Mouse (Mus musculus): ENCODE results near the gene Hist1h2ah. TPM values are rescaled to one million over a fixed set of nuclear protein-coding genes. Genes with fewer than 3 reads are reported as not detected.

Hist1h2ah gene
- total and polyA plus RNA-seq, 3 experiments, result 3.7 to 1,284 TPM; not detected in 1

DNA sequence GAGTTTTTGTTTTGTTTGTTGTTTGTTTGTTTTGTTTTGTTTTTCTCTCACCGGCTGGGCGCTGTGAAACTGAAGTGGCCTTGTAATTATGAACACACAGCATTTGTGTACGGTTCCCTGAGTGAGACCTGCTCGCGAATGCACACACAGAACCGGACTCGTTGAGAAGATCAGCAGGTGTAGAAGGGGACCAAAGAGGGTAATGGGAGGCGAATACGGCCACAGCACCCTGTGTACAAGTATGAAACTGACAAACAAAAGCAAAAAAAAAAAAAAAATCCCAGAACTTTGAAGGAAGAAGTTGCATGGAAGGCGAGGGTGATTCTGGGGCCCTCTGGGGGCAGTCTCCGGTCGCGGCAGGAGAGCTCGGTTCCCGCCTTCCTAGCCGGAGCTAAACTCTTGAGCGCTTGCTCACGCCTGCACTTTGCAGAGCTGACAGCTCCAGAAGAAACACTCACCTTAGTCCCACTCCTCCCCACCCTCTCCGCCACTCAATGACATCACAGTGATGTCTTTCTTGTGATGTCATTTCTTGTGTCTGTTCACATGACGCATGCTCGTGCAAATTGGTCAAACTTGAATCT is 39.9 kb downstream of the Hist1h2ah start (continued):
- TF ChIP-seq NRF1 (IDR thresholded peaks at IDR 0.05; ENCODE audit: insufficient read depth, low read depth, low read length, poor library complexity, severe bottlenecking) (peak; percentile 51; the same call in 1 of the 2 replicates), RCOR1 (IDR thresholded peaks at IDR 0.05; ENCODE audit: low read depth, low read length) (no peak), MAX (IDR thresholded peaks at IDR 0.05; ENCODE audit: low read length) (peak; percentile 4; the same call in 1 of the 2 replicates)

DNA sequence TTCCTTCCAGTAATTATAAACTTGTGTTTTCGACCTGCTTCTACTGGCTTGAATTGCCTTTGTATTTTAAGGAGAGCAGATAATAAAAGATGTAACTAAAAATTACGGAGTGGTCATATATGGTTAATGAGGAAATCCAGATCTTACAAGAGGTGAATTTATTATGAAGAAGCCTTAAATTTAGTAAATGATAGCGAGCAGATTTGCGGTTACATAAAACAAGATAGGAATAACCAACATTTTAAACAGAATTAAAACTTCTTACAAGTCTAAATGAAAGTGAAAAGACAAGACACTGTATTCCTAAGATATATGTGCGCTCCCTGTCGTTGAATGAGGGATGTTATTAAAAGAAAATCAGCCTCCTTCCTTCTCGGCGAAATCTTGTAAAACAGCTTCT is 40.5 kb downstream of the Hist1h2ah start:
- Histone ChIP-seq H3K27ac (ENCODE audit: control insufficient read depth, low read depth, low read length) (no peak overlapping the region), H3K9ac (ENCODE audit: control insufficient read depth, low read depth, low read length, poor library complexity, severe bottlenecking) (peak overlapping the region; percentile 57; the same call in 1 of the 2 replicates), H3K9me3 (replicated peaks; ENCODE audit: insufficient read depth, low read length) (no peaks in the 10 kb centered on the region), H3K36me3 (ENCODE audit: control insufficient read depth in 1 of 2, insufficient read depth in 2 of 2, low read length in 2 of 2) (peaks cover 0 to 11% of the 10 kb centered on the region in 2 experiments; a peak in 2 of 4 replicates), H3K4me3 (ENCODE audit: control insufficient read depth in 1 of 2, insufficient read depth in 1 of 2, low read depth in 2 of 2, low read length in 2 of 2) (peak overlapping the region; percentile 57 to 72), H3K4me1 (ENCODE audit: control insufficient read depth in 1 of 2, insufficient read depth in 2 of 2, low read length in 2 of 2) (peaks cover 0 to 9% of the 10 kb centered on the region in 2 experiments; a peak in 1 of 4 replicates), H3K27me3 (ENCODE audit: control insufficient read depth in 1 of 2, insufficient read depth in 2 of 2, low read length in 2 of 2) (peaks cover 2 to 4% of the 10 kb centered on the region in 2 experiments; a peak in 3 of 4 replicates), H3K79me2 (ENCODE audit: control insufficient read depth, insufficient read depth, low read length, poor library complexity) (no peaks in the 10 kb centered on the region)
- no peak for DNase-seq (ENCODE audit: low read depth, low spot score)
- no peak for TF ChIP-seq TCF12 (IDR thresholded peaks at IDR 0.05; ENCODE audit: low read depth, low read length)
- peak; percentile 35; the same call in 1 of the 2 replicates for TF ChIP-seq RCOR1 (IDR thresholded peaks at IDR 0.05; ENCODE audit: low read depth, low read length)
- 0 out of 2 replicates have a peak, but pooled peaks have one; percentile 16 for TF ChIP-seq MXI1 (IDR thresholded peaks at IDR 0.05; ENCODE audit: low read depth, low read length)
- TF ChIP-seq USF1 (IDR thresholded peaks at IDR 0.05; ENCODE audit: low read depth, low read length), result no peak

DNA sequence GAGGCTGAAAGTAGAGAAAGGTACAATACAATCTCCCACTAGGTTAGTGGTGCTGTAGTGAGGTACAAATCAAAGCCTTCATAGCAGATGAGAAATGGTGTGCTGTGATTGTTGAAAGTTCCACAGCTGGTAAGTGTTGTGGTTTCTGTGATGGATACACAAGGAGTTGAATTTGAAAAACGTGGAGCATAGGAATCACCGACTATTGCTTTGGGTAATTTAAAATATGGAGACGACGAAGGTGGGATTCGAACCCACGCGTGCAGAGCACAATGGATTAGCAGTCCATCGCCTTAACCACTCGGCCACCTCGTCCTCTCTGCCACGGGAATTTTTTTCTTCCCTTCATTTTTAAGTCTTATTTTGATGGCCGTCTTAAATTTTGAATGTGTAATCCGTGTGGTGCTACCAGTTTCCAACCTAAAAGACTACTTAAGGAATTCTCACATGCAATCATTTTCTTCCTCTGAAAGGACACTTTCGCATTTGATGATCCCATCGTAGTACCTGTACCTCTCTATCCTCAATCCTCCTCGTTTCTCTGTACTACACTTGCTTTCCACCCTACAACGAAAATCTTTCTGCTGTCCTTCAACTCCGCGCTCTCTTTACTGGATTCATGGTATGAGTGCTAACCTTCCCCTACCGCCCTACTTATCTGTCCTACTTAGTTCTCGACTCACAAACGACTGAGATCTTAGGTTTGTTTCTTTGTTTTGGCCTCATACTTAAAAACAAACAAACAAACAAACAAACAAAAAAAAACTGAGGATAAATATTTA is 41.2 kb downstream of the Hist1h2ah start:
- peaks cover 0 to 9% of the 10 kb centered on the region in 2 experiments; a peak in 1 of 4 replicates for H3K4me1 ChIP-seq (ENCODE audit: control insufficient read depth in 1 of 2, insufficient read depth in 2 of 2, low read length in 2 of 2)
- H3K4me3 ChIP-seq (ENCODE audit: control insufficient read depth in 1 of 2, insufficient read depth in 1 of 2, low read depth in 2 of 2, low read length in 2 of 2), result peak overlapping the region; percentile 47 to 57; a peak in 3 of 4 replicates
- peaks cover 0 to 11% of the 10 kb centered on the region in 2 experiments; a peak in 2 of 4 replicates for H3K36me3 ChIP-seq (ENCODE audit: control insufficient read depth in 1 of 2, insufficient read depth in 2 of 2, low read length in 2 of 2)
- no peaks in the 10 kb centered on the region for H3K9me3 ChIP-seq (replicated peaks; ENCODE audit: insufficient read depth, low read length)
- TF ChIP-seq NELFE (IDR thresholded peaks at IDR 0.05; ENCODE audit: low read depth, low read length) (no peak), MAFK (IDR thresholded peaks at IDR 0.05; ENCODE audit: borderline replicate concordance, low read depth, low read length) (peak; percentile 89), CHD2 (IDR thresholded peaks at IDR 0.05; ENCODE audit: low read length) (no peak), RCOR1 (IDR thresholded peaks at IDR 0.05; ENCODE audit: low read depth, low read length) (peak; percentile 96), MYC (IDR thresholded peaks at IDR 0.05; ENCODE audit: low read depth, low read length) (peak; percentile 75; the same call in 1 of the 2 replicates), GATA1 (IDR thresholded peaks at IDR 0.05; ENCODE audit: low read depth, low read length) (peak; percentile 20; the same call in 1 of the 2 replicates), TBP (IDR thresholded peaks at IDR 0.05; ENCODE audit: low read depth, low read length) (peak; percentile 100), MAZ (IDR thresholded peaks at IDR 0.05; ENCODE audit: low read depth, low read length) (no peak), SIN3A (IDR thresholded peaks at IDR 0.05; ENCODE audit: low read length) (no peak)
- H3K9ac ChIP-seq (ENCODE audit: control insufficient read depth, low read depth, low read length, poor library complexity, severe bottlenecking), result no peak overlapping the region
- no peak overlapping the region for H3K27ac ChIP-seq (ENCODE audit: control insufficient read depth, low read depth, low read length)
- no peaks in the 10 kb centered on the region for H3K79me2 ChIP-seq (ENCODE audit: control insufficient read depth, insufficient read depth, low read length, poor library complexity)
- peaks cover 0 to 2% of the 10 kb centered on the region in 2 experiments; a peak in 2 of 4 replicates for H3K27me3 ChIP-seq (ENCODE audit: control insufficient read depth in 1 of 2, insufficient read depth in 2 of 2, low read length in 2 of 2)
- peak; percentile 86 for DNase-seq (ENCODE audit: low read depth, low spot score)
